Mouse (Mus musculus) spleen, embryonic (tissue): ENCODE results near the gene Sowahc.

Experiments used
- CTCF ChIA-PET: fragments of 350-600 bp; sonication (Branson Sonifier 250); formaldehyde crosslinking; loops from one replicate; lab custom pipeline; 2022; lab: Charles Lee

Gene Sowahc

DNA sequence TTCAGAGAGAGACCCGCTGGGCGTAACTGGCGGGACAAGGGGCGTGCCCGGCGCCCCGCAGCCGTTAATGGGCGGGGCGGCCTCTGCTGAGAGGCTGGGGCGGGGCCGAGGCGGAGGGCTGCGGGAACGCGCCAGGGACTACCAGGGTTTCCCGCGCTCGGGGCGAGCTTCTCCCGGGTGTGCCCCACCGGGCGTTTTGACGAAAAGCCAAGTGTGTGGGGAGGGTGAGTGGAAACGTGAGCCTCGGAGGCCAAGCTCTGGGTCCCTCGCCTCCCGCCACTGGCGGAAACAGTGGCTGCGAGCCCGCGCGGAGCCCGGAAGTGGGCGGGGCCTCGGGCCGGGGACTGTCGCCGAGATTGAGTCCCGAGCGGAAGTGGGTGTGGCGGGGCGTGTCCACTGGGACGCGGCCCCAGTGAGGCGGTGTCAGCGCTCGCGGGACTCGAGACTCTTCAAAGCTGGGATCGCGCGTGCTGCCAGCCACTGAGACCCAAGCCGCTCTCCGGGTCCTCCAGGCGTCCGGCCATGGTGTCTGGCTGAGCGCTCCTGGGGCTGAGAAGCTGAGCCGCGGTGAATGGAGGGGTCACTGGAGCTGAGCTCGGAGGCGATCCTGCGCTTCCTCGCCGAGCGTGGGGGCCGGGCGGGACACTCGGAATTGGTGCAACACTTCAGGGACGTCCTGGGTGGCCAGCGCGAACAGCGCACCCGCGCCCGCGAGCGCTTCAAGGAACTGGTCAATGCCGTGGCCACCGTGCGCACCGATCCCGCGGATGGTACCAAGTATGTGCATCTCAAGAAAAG is at the start of gene Sowahc, which contains the start of gene Sept10:
Sowahc (plus strand) TSS at position 481 of the 798 bp plus-strand sequence.
Sept10 (minus strand) TSS at position 375 of the 798 bp plus-strand sequence.
- CTCF ChIA-PET = no interaction called here

DNA sequence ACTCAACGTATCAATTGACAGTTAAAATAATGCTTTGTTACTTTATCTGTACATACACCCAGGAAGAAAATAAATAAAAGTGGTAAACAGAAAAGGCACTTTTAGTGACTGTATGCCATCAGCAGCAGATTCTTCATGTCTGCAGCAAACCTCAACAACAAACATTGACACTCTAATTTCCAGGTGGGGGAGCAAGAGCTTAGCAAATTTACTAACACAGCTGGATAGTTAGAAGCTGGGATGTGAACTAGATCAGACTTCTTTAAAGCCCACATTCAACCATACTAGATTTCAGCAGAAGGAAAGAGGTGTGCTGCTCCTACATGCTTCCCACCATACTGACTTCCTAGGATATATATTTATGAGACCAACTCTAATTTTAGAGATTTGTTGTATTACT is 49.2 kb upstream of the Sowahc start:
- CTCF ChIA-PET = no interaction called here

GRCm38 (mm10) chr10:59179620-59180019 is 42.1 kb upstream of the Sowahc start:
- CTCF ChIA-PET = no interaction called here

- CTCF ChIA-PET = no interaction called here
These were observed 39.4 kb upstream of the Sowahc start for GRCm38 (mm10) chr10:59182306-59182705.

- CTCF ChIA-PET = no interaction called here
These were observed 26.9 kb upstream of the Sowahc start for GRCm38 (mm10) chr10:59194891-59195290.

DNA sequence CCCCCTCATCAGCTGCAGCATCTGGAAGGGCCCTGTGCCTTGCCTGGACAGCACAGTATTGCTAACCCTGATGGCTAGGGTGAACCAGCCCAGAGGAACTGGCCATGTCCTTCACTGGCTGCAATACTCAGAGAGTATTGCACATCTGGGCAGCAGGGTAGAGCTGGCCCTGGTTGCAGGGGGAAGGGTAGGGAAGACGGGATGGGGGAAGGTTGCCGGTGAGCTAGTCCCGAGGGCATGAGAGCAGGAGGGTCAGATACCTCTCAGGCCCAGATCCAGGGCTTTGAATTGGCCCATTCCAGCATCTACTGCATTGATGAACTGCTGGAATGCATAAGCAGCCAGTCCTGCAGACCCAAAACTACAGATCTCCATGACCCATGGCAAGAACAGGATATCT is 25.0 kb upstream of the Sowahc start:
- CTCF ChIA-PET = no interaction called here

- CTCF ChIA-PET = no interaction called here
These were observed 21.7 kb upstream of the Sowahc start for GRCm38 (mm10) chr10:59200011-59200410.

- CTCF ChIA-PET = interaction anchor here (0.7 kb wide), 2 partner anchors 10 to 22 kb away, joined by 3 to 4 read pairs; no protein-coding TSS in a partner anchor
These were observed 805 bp upstream of the Sowahc start for GRCm38 (mm10) chr10:59220824-59221472.

DNA sequence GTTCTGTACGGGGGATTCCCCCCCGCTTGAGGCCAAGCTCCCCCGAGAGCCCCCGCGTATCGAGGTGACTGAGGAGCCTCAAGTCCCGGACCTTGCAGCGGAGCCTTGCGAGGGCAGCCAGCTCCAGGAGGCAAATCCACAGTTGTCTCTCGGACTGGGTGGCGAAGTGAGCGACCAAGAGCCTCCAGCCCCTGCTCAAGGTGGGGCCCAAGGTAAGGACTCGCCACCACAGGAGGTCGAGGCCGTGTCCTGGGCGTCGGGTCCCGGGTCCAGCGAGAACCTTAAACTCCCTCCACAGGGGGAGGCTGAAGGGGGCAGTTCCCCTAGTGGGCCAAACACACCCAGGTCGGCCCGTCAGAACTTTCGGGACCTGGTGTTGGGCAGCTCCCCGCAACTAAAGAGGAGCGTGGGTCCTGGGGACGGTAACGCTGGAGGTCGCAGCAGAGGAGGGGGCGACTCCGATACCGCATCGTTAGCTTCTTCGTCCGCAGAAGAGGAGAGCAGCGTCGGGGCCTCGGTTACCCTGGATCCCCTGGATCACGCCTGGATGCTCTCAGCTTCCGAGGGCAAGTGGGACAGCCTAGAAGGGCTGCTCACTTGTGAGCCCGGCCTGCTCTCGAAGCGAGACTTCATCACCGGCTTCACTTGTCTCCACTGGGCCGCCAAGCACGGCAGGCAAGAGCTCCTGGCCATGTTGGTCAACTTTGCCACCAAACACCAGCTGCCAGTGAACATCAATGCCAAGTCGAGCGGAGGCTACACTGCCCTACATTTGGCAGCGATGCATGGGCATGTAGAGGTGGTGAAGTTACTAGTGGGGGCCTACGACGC is 733 bp downstream of the Sowahc start:
- CTCF ChIA-PET = no interaction called here

DNA sequence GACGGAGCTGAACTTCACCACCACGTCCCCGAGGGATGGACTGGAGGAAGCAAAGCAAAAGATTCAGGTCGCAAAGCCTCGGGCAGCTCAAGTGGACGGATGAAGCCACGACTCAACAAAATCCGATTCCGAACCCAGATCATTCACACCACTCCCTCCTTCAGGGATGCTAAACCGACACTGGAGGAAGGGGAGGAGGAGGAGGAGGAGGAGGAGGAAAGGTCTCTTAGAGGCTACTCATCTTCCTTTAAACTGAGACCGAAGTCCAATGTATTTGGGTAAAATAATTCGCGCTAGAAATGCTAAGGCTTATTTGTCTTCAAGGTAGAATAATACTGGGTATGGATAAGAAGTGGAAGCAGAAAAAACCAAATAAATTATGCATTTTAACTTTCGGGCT is 1.5 kb downstream of the Sowahc start:
- CTCF ChIA-PET = no interaction called here

DNA sequence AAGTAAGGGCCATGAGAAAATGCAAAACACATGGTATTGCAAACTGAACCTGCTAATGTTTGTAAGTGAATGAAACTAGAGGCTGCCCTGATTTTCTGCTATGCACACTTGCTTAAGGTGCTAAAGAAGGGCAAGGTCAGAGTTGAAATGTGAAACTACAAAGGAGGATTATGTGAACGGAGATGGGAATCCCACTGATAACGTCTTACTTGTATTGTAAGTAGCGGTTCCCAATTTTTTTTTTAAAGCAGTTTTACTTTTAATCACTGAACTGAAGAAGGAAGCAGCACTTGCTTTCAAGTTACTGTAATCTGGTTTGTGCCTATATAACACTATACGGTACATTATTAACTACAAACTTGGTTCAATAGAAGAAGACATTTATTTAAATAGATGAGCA is 2.1 kb downstream of the Sowahc start:
- CTCF ChIA-PET = no interaction called here

DNA sequence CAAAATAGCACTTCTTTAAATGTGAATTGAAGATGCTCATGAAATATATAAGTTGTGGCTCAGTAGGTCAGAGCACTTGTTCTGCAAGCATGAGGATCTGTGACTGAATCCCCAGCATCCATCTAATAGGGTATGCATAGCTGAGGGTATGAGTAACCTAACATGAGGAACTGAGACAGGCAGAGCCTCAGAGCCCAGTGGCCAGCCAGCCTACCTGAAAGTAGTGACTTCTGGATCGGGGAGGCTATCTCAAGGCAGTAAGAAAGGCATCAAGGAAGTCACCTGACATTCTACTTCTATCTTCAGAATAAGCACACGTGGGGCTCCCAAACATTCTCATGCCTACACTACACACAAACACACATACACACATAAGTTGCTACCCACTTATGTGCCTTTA is 3.4 kb downstream of the Sowahc start:
- CTCF ChIA-PET = interaction anchor here (0.5 kb wide), 1 partner anchor 61 kb away, joined by 3 read pairs; no protein-coding TSS in a partner anchor

DNA sequence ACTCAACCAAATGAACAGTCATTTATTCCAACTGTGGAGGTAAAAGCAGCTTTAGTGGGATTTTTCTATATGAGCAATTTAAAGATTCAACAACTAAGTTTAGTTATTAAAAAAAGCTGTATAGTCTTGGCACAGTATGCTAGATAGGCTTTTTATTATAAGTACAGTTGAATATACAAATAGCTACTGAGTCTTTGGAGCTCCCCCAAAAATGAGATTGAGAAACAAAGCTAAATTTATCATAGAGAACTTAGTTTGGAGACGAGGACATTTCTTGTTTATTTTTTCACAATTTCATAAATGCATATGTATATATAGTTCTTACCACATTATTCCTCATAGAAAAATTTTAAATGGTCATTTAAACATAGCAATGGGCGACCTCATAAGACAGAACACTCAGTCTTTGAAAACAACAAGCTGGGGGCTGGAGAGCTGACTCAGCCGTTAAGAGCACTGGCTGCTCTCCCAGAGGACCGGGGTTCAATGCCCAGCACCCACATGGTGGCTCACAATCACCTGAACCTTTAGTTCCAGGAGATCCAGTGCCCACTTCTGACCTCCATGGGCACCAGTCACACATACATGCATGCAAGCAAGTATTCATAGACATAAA is 7.6 kb downstream of the Sowahc start:
- CTCF ChIA-PET = no interaction called here

DNA sequence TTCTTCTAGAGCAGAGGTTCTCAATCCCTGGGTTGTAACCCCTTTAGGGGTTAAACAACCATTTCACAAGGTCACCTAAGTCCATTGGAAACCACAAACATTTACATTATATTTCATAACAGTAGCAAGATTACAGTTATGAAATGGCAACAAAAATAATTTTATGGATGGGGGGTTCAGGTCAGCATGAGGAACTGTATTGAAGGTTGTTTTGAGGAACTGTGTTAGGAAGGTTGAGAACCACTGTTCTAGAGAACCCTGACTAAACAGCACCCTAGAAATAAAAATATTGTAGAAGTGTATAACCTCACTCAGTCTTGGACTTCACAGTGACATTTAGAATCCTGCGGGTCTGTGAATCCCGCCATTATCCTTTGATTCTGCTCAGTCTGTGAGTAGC is 13.5 kb downstream of the Sowahc start:
- CTCF ChIA-PET = no interaction called here

DNA sequence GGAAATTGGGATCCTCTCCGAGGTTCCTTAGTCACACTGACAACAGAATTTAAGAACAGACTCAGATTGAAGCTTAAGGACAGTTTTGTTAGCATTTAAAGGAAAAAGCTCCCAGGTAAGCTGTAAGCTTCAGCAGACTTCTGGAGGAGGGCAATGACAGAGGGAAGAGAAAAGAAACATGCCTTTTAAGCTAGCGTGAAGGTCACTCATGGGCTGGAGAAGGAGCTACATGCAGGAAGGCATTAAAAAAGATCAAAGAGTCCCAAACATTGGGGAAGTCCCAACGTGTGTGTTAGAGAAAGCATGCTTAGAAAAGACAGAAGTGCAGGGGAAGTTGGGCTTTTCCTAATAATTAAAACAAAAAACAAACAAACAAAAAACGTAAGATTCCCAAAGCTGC is 14.1 kb downstream of the Sowahc start:
- CTCF ChIA-PET = interaction anchor here (0.5 kb wide), 1 partner anchor 34 kb away, joined by 9 read pairs; no protein-coding TSS in a partner anchor

- CTCF ChIA-PET = interaction anchor here (0.5 kb wide), 1 partner anchor 33 kb away, joined by 9 read pairs; no protein-coding TSS in a partner anchor
These were observed 14.7 kb downstream of the Sowahc start for GRCm38 (mm10) chr10:59236486-59236885.

GRCm38 (mm10) chr10:59237757-59238156 is 16.0 kb downstream of the Sowahc start:
- CTCF ChIA-PET = no interaction called here

DNA sequence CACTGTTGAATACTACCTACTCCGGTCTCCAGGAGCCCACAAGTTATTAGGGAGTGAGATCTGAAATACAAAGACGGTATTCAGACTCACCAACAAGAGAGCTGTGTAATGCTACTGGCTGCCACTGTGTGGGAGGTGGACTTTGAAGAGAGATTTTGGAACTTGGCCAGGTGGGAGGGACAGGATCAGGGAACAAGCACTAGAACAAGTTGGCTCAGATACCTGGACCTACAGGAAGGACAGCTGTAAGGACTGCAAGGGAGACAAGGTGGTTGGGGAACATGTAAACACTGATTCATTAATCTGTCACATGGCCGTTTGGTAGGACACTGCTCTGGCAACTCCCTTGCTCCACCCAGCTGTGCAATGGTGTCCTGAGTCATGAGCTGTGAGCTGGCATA is 19.4 kb downstream of the Sowahc start:
- CTCF ChIA-PET = no interaction called here

GRCm38 (mm10) chr10:59249531-59249930 is 27.8 kb downstream of the Sowahc start:
- CTCF ChIA-PET = no interaction called here

DNA sequence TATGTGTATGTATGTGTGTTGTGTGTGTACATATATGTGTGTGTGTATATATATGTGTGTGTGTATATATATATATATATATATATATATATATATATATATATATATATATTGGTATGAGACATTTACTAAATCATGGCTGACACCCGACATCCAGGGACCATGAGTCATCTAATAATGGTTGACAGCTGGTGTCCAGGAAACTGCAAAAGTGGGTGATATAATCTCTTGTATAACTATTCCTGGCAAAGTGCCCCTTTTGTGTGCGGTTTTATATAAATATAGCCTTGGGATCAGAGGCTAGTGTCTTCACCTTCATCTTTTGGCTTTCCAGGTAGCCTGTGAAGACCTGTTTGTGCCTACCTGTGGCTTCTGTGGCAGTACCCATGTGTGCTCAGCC is 28.9 kb downstream of the Sowahc start:
- CTCF ChIA-PET = no interaction called here

DNA sequence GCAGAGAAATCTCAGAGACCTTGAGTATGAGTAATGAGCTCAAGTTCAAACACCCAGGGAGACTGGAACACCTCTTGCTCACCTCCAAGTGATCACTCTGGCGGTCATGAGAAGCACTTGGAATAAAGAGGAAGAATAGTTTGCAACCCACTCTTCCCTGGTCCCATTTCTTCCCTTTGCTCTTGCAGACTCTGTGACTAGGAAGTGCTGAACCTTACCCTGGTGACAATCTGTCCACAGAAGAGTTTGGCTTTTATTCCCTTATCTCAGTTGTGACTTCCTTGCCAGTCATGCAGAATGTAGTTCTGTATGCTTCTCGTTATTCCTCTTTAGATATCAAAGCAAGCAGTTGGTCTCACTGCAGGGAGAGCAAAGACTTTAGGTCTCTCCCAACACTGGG is 30.2 kb downstream of the Sowahc start:
- CTCF ChIA-PET = no interaction called here
